Mouse (Mus musculus) duodenum, adult 2 months (tissue): ENCODE data around the gene Fam3c. TPM values are rescaled to one million over a fixed set of nuclear protein-coding genes. Genes with fewer than 3 reads are reported as not detected.

Source experiments
- polyA plus RNA-seq: library from polyadenylated mRNA; depleted of rRNA; stranded (reverse); fragments of >200 nt; gene quantifications from 2 replicates; pipeline ENCODE4 v1.2.3, GENCODE M21; 2012; ENCODE audit warnings: low replicate concordance; rRNA removed

The Fam3c gene
- polyA plus RNA-seq, result 2.7 and 3.1 TPM in 2 replicates

GRCm38 (mm10) chr6:22356086-22356507 lies at the start of gene Fam3c:
TSS of gene Fam3c (minus strand) at chr6:22356243.

GRCm38 (mm10) chr6:22288004-22288736 lies 67.9 kb downstream of the Fam3c start, which contains the start of gene Wnt16:
TSS of gene Wnt16 (plus strand) at chr6:22288227.

Other genes with a start within 250 kb of the Fam3c start
- gene Wnt16, start 68.0 kb downstream of the Fam3c start, polyA plus RNA-seq, result not detected in 2 replicates